Mouse (Mus musculus) hindbrain, embryonic 16.5 days (tissue): ENCODE measurements around the gene Spx. TPM values are rescaled to one million over a fixed set of nuclear protein-coding genes. Genes with fewer than 3 reads are reported as not detected.
A peak's percentile ranks its signal among the peaks of the same experiment; 100 is the strongest.

ENCODE experiments used
- ATAC-seq: fragments of 200-750 bp; cut with Nextera tagmentation; 2 replicates; pipeline ENCODE4 v1.8.0; 2017; ENCODE audit warnings: moderate TSS enrichment, moderate library complexity
- H3K27ac ChIP-seq: fragments of 300-500 bp; sonication (generic); 2 replicates; pipeline ENCODE4 v1.5.1; 2014; ENCODE audit warnings: low read depth, mild to moderate bottlenecking, control low read depth, low read length, moderate library complexity
- H3K27me3 ChIP-seq: fragments of 300-500 bp; sonication (generic); replicated peaks from 2 replicates; pipeline ENCODE4 v1.6.1; 2014; ENCODE audit warnings: low read length; ENCODE audit not compliant: control insufficient read depth, insufficient read depth
- H3K36me3 ChIP-seq: fragments of 300-500 bp; sonication (generic); 2 replicates; pipeline ENCODE4 v1.6.1; 2014; ENCODE audit warnings: mild to moderate bottlenecking, low read length, moderate library complexity, mixed read lengths; ENCODE audit not compliant: control insufficient read depth, insufficient read depth
- H3K4me1 ChIP-seq: fragments of 300-500 bp; sonication (generic); 2 replicates; pipeline ENCODE4 v1.6.1; 2014; ENCODE audit warnings: low read depth, low read length; ENCODE audit not compliant: control insufficient read depth, insufficient read depth
- H3K4me2 ChIP-seq: fragments of 300-500 bp; sonication (generic); 2 replicates; pipeline ENCODE4 v1.6.1; 2014; ENCODE audit warnings: mild to moderate bottlenecking, low read length, control low read depth, moderate library complexity
- H3K4me3 ChIP-seq: fragments of 300-500 bp; sonication (generic); 2 replicates; pipeline ENCODE4 v1.5.1; 2014; ENCODE audit warnings: mild to moderate bottlenecking, low read length, control low read depth, moderate library complexity
- H3K9ac ChIP-seq: fragments of 300-500 bp; sonication (generic); 2 replicates; pipeline ENCODE4 v1.6.1; 2014; ENCODE audit warnings: low read depth, mild to moderate bottlenecking, control low read depth, low read length, moderate library complexity
- H3K9me3 ChIP-seq: fragments of 300-500 bp; sonication (generic); 2 replicates; pipeline ENCODE4 v1.6.1; 2014; ENCODE audit warnings: mild to moderate bottlenecking, low read length, moderate library complexity; ENCODE audit not compliant: control insufficient read depth
- WGBS: fragments of 180-500 bp; shearing (Covaris S2); extraction: QIAGEN DNeasy Blood & Tissue Kit; methylation state at CpG from one replicate; pipeline ENCODE4 v1.1.7; 2014; 5-methylcytosine and 5-hydroxymethylcytosine counted together
- polyA plus RNA-seq: library from polyadenylated mRNA; unstranded; fragments of >200 nt; fragmentation: Nextera tagmentation; extraction: Ambion mirVana; gene quantifications from 2 replicates; pipeline ENCODE4 v1.2.1, GENCODE M21; 2015

Spx gene
- 2.4 and 4.9 TPM in 2 replicates for polyA plus RNA-seq

- H3K9me3 ChIP-seq, result no peaks in the 10 kb centered on the region
- ATAC-seq, result no peak
- no peaks in the 10 kb centered on the region for H3K36me3 ChIP-seq
- 63% methylated on average over 11 of the region's 11 CpGs for WGBS
- H3K4me2 ChIP-seq, result peak within 1 kb of the TSS; percentile 84
- no peak within 1 kb of the TSS for H3K27ac ChIP-seq
- H3K27me3 ChIP-seq, result peaks cover 11% of the 10 kb centered on the region
- H3K4me1 ChIP-seq, result peaks cover 5% of the 10 kb centered on the region
- H3K9ac ChIP-seq, result no peak within 1 kb of the TSS
- 0 out of 2 replicates have a peak within 1 kb of the TSS, but pooled peaks have one; percentile 2 for H3K4me3 ChIP-seq
Observed at GRCm38 (mm10) chr6:142412906-142413491, at the start of gene Spx. Gene Spx, plus strand, starts transcription at chr6:142413441.

DNA sequence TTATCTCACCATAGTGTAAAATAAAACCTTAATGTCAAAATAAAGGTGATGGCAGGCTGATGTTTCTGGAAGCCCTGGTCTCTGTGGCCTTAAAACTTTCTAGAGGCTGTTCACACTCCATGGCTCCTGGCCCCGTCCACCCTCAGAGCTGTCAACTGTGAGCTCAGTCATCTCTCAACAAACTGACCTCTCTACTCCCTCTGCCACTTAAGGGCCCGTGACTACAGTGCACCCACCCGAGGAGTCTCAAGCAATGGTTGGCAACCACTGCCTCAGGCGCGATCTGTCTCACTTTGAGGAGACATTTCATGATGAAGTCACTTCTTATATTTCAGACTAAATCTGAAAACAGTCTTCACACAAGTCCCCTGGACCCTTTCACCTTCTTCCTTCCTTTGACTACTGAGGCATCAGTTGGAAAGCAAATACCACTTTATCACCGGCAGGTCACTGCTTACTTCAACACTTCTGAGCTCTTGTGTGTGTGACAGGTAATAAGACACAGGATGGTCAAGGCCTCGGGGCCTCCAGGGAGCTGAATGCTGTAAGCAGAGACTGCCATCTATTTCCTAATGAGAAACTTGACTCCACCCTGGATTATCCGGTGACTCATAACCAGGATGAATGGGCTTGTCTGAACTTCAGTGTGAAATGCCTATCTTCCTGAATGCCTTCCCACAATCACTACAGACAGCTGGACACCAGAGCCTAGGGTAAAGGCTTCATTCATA is 47.3 kb upstream of the Spx start:
- no peak for ATAC-seq
- H3K4me2 ChIP-seq, result no peak overlapping the region
- no peaks in the 10 kb centered on the region for H3K9me3 ChIP-seq
- no peaks in the 10 kb centered on the region for H3K27me3 ChIP-seq
- H3K4me1 ChIP-seq, result no peaks in the 10 kb centered on the region
- no peak overlapping the region for H3K27ac ChIP-seq
- no peak overlapping the region for H3K4me3 ChIP-seq
- 91% methylated on average over 8 of the region's 8 CpGs for WGBS
- peaks cover 15% of the 10 kb centered on the region for H3K36me3 ChIP-seq
- H3K9ac ChIP-seq, result no peak overlapping the region

DNA sequence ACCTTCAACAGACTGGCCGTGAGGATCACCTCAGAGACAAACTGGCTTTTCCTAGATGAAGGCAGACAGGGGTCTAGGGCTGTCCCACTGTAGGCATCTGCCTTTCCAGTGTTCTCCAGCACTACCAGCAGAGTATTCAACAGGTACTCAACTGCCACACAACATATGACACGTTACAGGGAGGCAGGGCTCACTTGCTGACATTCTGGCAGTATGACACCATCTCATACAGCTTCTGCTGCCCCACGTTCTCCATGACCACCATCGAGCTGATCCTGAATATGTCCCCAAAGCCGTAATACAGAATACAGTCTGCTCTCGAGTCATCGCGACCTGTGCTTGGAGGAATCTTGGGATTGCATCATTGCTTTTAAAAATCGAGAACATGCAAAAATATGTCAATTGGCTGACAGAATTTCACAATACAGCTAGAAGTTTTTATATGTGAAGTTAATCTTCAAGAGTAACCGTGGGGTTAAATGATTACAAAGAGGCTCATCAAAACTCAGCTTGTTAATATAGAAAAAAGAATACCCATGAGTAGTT is 46.7 kb upstream of the Spx start:
- no peak for ATAC-seq
- H3K9ac ChIP-seq, result no peak overlapping the region

GRCm38 (mm10) chr6:142367565-142367964 is 45.7 kb upstream of the Spx start:
- 93% methylated on average over 3 of the region's 3 CpGs for WGBS
- H3K36me3 ChIP-seq, result peaks cover 12% of the 10 kb centered on the region
- H3K27ac ChIP-seq, result no peak overlapping the region
- no peak overlapping the region for H3K4me2 ChIP-seq
- no peak overlapping the region for H3K4me3 ChIP-seq
- H3K27me3 ChIP-seq, result no peaks in the 10 kb centered on the region
- no peaks in the 10 kb centered on the region for H3K4me1 ChIP-seq
- H3K9ac ChIP-seq, result no peak overlapping the region
- ATAC-seq, result no peak
- no peaks in the 10 kb centered on the region for H3K9me3 ChIP-seq

More for the DNA sequence above, 46.7 kb upstream of the Spx start:
- Histone ChIP-seq H3K27ac (no peak overlapping the region), H3K4me3 (no peak overlapping the region), H3K4me2 (no peak overlapping the region), H3K27me3 (no peaks in the 10 kb centered on the region), H3K36me3 (peaks cover 12% of the 10 kb centered on the region), H3K9me3 (no peaks in the 10 kb centered on the region), H3K4me1 (no peaks in the 10 kb centered on the region)
- WGBS, result 89% methylated on average over 10 of the region's 10 CpGs

DNA sequence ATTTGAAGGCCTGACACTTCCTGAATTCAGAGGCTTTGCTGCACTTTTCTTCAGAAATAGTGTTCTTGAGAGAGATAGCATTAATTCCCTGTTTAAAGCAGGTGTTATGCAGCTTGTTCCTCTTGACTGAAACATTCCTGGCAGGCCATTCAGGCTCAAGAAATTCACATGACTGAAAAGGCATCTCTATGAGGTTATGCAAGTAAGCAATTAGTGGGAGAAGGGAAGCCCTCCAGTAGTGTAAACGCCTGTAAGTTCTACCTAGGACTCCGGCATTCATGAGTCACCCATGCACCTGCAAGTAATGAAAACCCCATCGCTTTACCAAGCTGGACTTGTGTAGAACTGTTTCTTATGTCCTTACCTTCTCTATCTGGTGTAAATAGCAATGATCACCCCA is 43.7 kb upstream of the Spx start:
- H3K4me2 ChIP-seq, result no peak overlapping the region
- no peaks in the 10 kb centered on the region for H3K4me1 ChIP-seq
- ATAC-seq, result no peak
- H3K9me3 ChIP-seq, result no peaks in the 10 kb centered on the region
- 90% methylated on average over 3 of the region's 3 CpGs for WGBS
- no peak overlapping the region for H3K9ac ChIP-seq
- H3K36me3 ChIP-seq, result peaks cover 7% of the 10 kb centered on the region
- no peaks in the 10 kb centered on the region for H3K27me3 ChIP-seq
- H3K4me3 ChIP-seq, result no peak overlapping the region
- no peak overlapping the region for H3K27ac ChIP-seq

- Histone ChIP-seq H3K9ac (no peak overlapping the region), H3K27me3 (no peaks in the 10 kb centered on the region), H3K27ac (no peak overlapping the region), H3K9me3 (no peaks in the 10 kb centered on the region), H3K36me3 (peaks cover 5% of the 10 kb centered on the region; the same call in 1 of the 2 replicates), H3K4me3 (no peak overlapping the region), H3K4me2 (no peak overlapping the region), H3K4me1 (no peaks in the 10 kb centered on the region)
- ATAC-seq, result no peak
- 72% methylated on average over 1 of the region's 1 CpGs for WGBS
Observed at GRCm38 (mm10) chr6:142377081-142377480, 36.2 kb upstream of the Spx start.

- Histone ChIP-seq H3K27ac (no peak overlapping the region), H3K36me3 (peaks cover 2% of the 10 kb centered on the region; the same call in 1 of the 2 replicates), H3K27me3 (no peaks in the 10 kb centered on the region), H3K4me3 (no peak overlapping the region), H3K4me2 (no peak overlapping the region), H3K9me3 (no peaks in the 10 kb centered on the region), H3K4me1 (no peaks in the 10 kb centered on the region), H3K9ac (no peak overlapping the region)
- WGBS, result 96% methylated on average over 8 of the region's 8 CpGs
- ATAC-seq, result no peak
Observed at GRCm38 (mm10) chr6:142378576-142379330, 34.5 kb upstream of the Spx start.

DNA sequence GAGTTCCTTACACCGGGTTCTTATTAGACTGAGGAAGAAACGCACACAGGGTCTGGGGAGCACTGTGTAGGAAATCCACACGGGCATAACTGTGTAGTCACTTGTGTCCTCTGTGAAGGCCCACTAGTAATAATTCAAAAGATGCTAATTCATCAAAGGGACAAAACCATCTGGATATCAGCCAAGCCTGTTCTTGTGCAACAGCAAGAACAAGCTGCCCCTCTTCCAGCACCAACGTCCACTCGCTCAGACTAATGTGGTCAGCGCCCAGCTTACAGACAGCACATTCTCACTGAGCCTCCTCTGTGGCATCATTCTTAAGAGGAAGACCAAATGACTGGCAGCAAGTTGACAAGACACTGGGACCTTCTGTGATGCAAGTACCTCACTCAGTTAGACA is 33.3 kb upstream of the Spx start:
- H3K27me3 ChIP-seq, result no peaks in the 10 kb centered on the region
- WGBS, result 89% methylated on average over 6 of the region's 6 CpGs
- no peak overlapping the region for H3K4me3 ChIP-seq
- H3K4me2 ChIP-seq, result no peak overlapping the region
- no peak overlapping the region for H3K27ac ChIP-seq
- no peaks in the 10 kb centered on the region for H3K4me1 ChIP-seq
- ATAC-seq, result no peak
- H3K9me3 ChIP-seq, result no peaks in the 10 kb centered on the region
- peaks cover 2% of the 10 kb centered on the region; the same call in 1 of the 2 replicates for H3K36me3 ChIP-seq
- no peak overlapping the region for H3K9ac ChIP-seq

GRCm38 (mm10) chr6:142381615-142382014 is 31.6 kb upstream of the Spx start:
- ATAC-seq, result no peak

More at GRCm38 (mm10) chr6:142381615-142382014, 31.6 kb upstream of the Spx start:
- no peak overlapping the region for H3K9ac ChIP-seq
- no peaks in the 10 kb centered on the region for H3K27me3 ChIP-seq
- H3K9me3 ChIP-seq, result no peaks in the 10 kb centered on the region
- H3K4me1 ChIP-seq, result peaks cover 5% of the 10 kb centered on the region
- H3K27ac ChIP-seq, result no peak overlapping the region
- 93% methylated on average over 7 of the region's 7 CpGs for WGBS
- H3K4me2 ChIP-seq, result no peak overlapping the region
- H3K4me3 ChIP-seq, result no peak overlapping the region
- H3K36me3 ChIP-seq, result peaks cover under 1% of the 10 kb centered on the region; the same call in 1 of the 2 replicates
